Mouse (Mus musculus): ENCODE data around the gene Hspbp1.
A peak's percentile ranks its signal among the peaks of the same experiment; 100 is the strongest.

The Hspbp1 gene

GRCm38 (mm10) chr7:4668506-4668905, 16.4 kb downstream of the Hspbp1 start:
- DNase-seq (ENCODE audit: low read depth), result no peak

GRCm38 (mm10) chr7:4666871-4667270, 18.0 kb downstream of the Hspbp1 start:
- no peak for DNase-seq (ENCODE audit: low read depth)

- peak; percentile 81 for DNase-seq (ENCODE audit: low read depth)
Observed at GRCm38 (mm10) chr7:4663742-4664141, 21.1 kb downstream of the Hspbp1 start.

GRCm38 (mm10) chr7:4663179-4663578, 21.7 kb downstream of the Hspbp1 start:
- peak; percentile 46 for DNase-seq (ENCODE audit: low read depth)

- DNase-seq (ENCODE audit: low read depth), result no peak
Observed at GRCm38 (mm10) chr7:4659911-4660443, 24.9 kb downstream of the Hspbp1 start.

GRCm38 (mm10) chr7:4658912-4659551, 25.8 kb downstream of the Hspbp1 start, which contains the start of gene Ppp6r1:
TSS of gene Ppp6r1 (minus strand) at chr7:4659019.
- peak; percentile 99 for DNase-seq (ENCODE audit: low read depth)

- peak; percentile 62 for DNase-seq (ENCODE audit: low read depth)
Observed at GRCm38 (mm10) chr7:4658128-4658907, 26.6 kb downstream of the Hspbp1 start.

GRCm38 (mm10) chr7:4657521-4658127, 27.2 kb downstream of the Hspbp1 start:
- peak; percentile 59 for DNase-seq (ENCODE audit: low read depth)

GRCm38 (mm10) chr7:4656818-4657217, 28.1 kb downstream of the Hspbp1 start:
- DNase-seq (ENCODE audit: low read depth), result peak; percentile 52

GRCm38 (mm10) chr7:4655916-4656315, 29.0 kb downstream of the Hspbp1 start:
- DNase-seq (ENCODE audit: low read depth), result peak; percentile 62

GRCm38 (mm10) chr7:4655393-4655792, 29.5 kb downstream of the Hspbp1 start:
- peak; percentile 71 for DNase-seq (ENCODE audit: low read depth)

- no peak for DNase-seq (ENCODE audit: low read depth)
Observed at GRCm38 (mm10) chr7:4654221-4654620, 30.6 kb downstream of the Hspbp1 start.

- peak; percentile 94 for DNase-seq (ENCODE audit: low read depth)
Observed at GRCm38 (mm10) chr7:4653780-4654179, 31.1 kb downstream of the Hspbp1 start.

- no peak for DNase-seq (ENCODE audit: low read depth)
Observed at GRCm38 (mm10) chr7:4653351-4653750, 31.5 kb downstream of the Hspbp1 start.

- DNase-seq (ENCODE audit: low read depth), result no peak
Observed at GRCm38 (mm10) chr7:4652726-4653125, 32.1 kb downstream of the Hspbp1 start.

GRCm38 (mm10) chr7:4651581-4651980, 33.3 kb downstream of the Hspbp1 start:
- peak; percentile 78 for DNase-seq (ENCODE audit: low read depth)

- DNase-seq (ENCODE audit: low read depth), result no peak
Observed at GRCm38 (mm10) chr7:4647992-4648391, 36.9 kb downstream of the Hspbp1 start.

GRCm38 (mm10) chr7:4647291-4647690, 37.6 kb downstream of the Hspbp1 start:
- peak; percentile 80 for DNase-seq (ENCODE audit: low read depth)

- DNase-seq (ENCODE audit: low read depth), result no peak
Observed at GRCm38 (mm10) chr7:4646806-4647205, 38.1 kb downstream of the Hspbp1 start.

- no peak for DNase-seq (ENCODE audit: low read depth)
Observed at GRCm38 (mm10) chr7:4643225-4643624, 41.6 kb downstream of the Hspbp1 start.

GRCm38 (mm10) chr7:4641956-4642355, 42.9 kb downstream of the Hspbp1 start:
- no peak for DNase-seq (ENCODE audit: low read depth)

GRCm38 (mm10) chr7:4641155-4641554, 43.7 kb downstream of the Hspbp1 start:
- no peak for DNase-seq (ENCODE audit: low read depth)

GRCm38 (mm10) chr7:4636179-4636578, 48.7 kb downstream of the Hspbp1 start:
- DNase-seq (ENCODE audit: low read depth), result no peak
